11 mouse cellular contexts compared by ENCODE assay signal in genomic region chr4:144957186-144957585, GRCm38 (mm10).
DNase-seq lines count a peak whose midpoint lies in the region; ATAC-seq lines count a peak whose summit lies in the region.
"Had no signal": no experiment of that assay in that cellular context is flagged by ENCODE, and none has a peak within 500 bp of the region (broad histone marks: within the 10 kb centered on the region; RNA-seq: fewer than 3 reads in every experiment).

No protein-coding gene starts in this region.

- intact Hi-C loops in left cerebral cortex, postnatal 10 days (cut with DNase I) = no loop called here

- no peak overlapping the region for H3K4me3 ChIP-seq in liver, embryonic 16.5 days (ENCODE audit: low read depth, low read length)
- H3K4me3 ChIP-seq: embryonic facial prominence, embryonic 10.5 days; hindbrain, embryonic 13.5 days; midbrain, embryonic 10.5 days had no signal

- DNase-seq in urinary bladder, adult 2 months (ENCODE audit: low spot score) = peak; percentile 38
- no peak for DNase-seq in urinary bladder, postnatal 10 days (ENCODE audit: low spot score)
- DNase-seq in kidney, adult 18-20 months = peak; percentile 85
- peak; percentile 37 for DNase-seq in testis, postnatal 14 days (ENCODE audit: low spot score)
- DNase-seq in embryo, embryonic 10.5 days (ENCODE audit: low spot score) = no peak
- DNase-seq in left cerebral cortex, postnatal 10 days (ENCODE audit: extremely low spot score in 1 of 2, low spot score in 2 of 2) = no peak
- DNase-seq: thymus, adult 2 months had no signal

- H3K36me3 ChIP-seq in liver, embryonic 16.5 days (ENCODE audit: control insufficient read depth, insufficient read depth) = no peaks in the 10 kb centered on the region
- H3K36me3 ChIP-seq: embryonic facial prominence, embryonic 10.5 days; hindbrain, embryonic 13.5 days; midbrain, embryonic 10.5 days had no signal

- H3K4me1 ChIP-seq in liver, embryonic 16.5 days (ENCODE audit: control insufficient read depth, low read depth, low read length) = peaks cover 6% of the 10 kb centered on the region
- H3K4me1 ChIP-seq: embryonic facial prominence, embryonic 10.5 days; hindbrain, embryonic 13.5 days had no signal

- H3K27me3 ChIP-seq in liver, embryonic 16.5 days (ENCODE audit: control insufficient read depth, insufficient read depth, low read depth, low read length) = no peaks in the 10 kb centered on the region
- H3K27me3 ChIP-seq: hindbrain, embryonic 13.5 days had no signal

- no peak overlapping the region for H3K4me2 ChIP-seq in liver, embryonic 16.5 days (ENCODE audit: low read depth, low read length)
- H3K4me2 ChIP-seq: hindbrain, embryonic 13.5 days had no signal

- peak; percentile 75 for ATAC-seq in liver, embryonic 16.5 days (ENCODE audit: low read depth)

- WGBS in liver, embryonic 16.5 days (ENCODE audit: insufficient replicate concordance) = 58% methylated on average over 4 of the region's 4 CpGs

- no peaks in the 10 kb centered on the region for H3K9me3 ChIP-seq in liver, embryonic 16.5 days (replicated peaks; ENCODE audit: control insufficient read depth, low read length)
- H3K9me3 ChIP-seq: embryonic facial prominence, embryonic 10.5 days; hindbrain, embryonic 13.5 days; midbrain, embryonic 10.5 days had no signal

- no peak overlapping the region for H3K9ac ChIP-seq in liver, embryonic 16.5 days (ENCODE audit: low read depth, low read length)
- H3K9ac ChIP-seq: hindbrain, embryonic 13.5 days had no signal

- peak overlapping the region; percentile 80 for H3K27ac ChIP-seq in liver, embryonic 16.5 days (ENCODE audit: low read length)
- H3K27ac ChIP-seq: embryonic facial prominence, embryonic 10.5 days; hindbrain, embryonic 13.5 days; midbrain, embryonic 10.5 days had no signal

Comparison
In these comparisons a context has a peak if more than half of its experiments do, and no peak if none do; other contexts are left out.
1. DNase-seq: peak in urinary bladder, adult 2 months (single experiment), kidney, adult 18-20 months (single experiment) and testis, postnatal 14 days (single experiment); none in urinary bladder, postnatal 10 days (single experiment), embryo, embryonic 10.5 days (single experiment) and left cerebral cortex, postnatal 10 days (0 of 2).